Mouse (Mus musculus) frontal cortex, postnatal 10 days (tissue): ENCODE data around the gene Dupd1.

Experiments used
- DNase-seq, 2 experiments: peaks; one replicate each; pipeline ENCODE4 v3.0.0; 2022; ENCODE audit warnings: low spot score in 2 of 2, mixed read lengths in 1 of 2

Dupd1 gene

GRCm38 (mm10) chr14:21722021-21722698, 7.8 kb upstream of the Dupd1 start:
- no peak for DNase-seq

- DNase-seq, result no peak
Observed at GRCm38 (mm10) chr14:21720430-21721205, 6.2 kb upstream of the Dupd1 start.

- DNase-seq, result no peak
Observed at GRCm38 (mm10) chr14:21719646-21720383, 5.4 kb upstream of the Dupd1 start.

- DNase-seq, result no peak
Observed at GRCm38 (mm10) chr14:21711231-21711630, 3.1 kb downstream of the Dupd1 start.

- DNase-seq, result no peak
Observed at GRCm38 (mm10) chr14:21709545-21709944, 4.8 kb downstream of the Dupd1 start.

- peak; percentile 50 to 54 for DNase-seq
Observed at GRCm38 (mm10) chr14:21706759-21707571, 7.4 kb downstream of the Dupd1 start.

- no peak for DNase-seq
Observed at GRCm38 (mm10) chr14:21705462-21705861, 8.9 kb downstream of the Dupd1 start.

- no peak for DNase-seq
Observed at GRCm38 (mm10) chr14:21703255-21703654, 11.1 kb downstream of the Dupd1 start.

GRCm38 (mm10) chr14:21702691-21703090, 11.7 kb downstream of the Dupd1 start:
- DNase-seq, result no peak

GRCm38 (mm10) chr14:21696186-21696830, 18.1 kb downstream of the Dupd1 start:
- DNase-seq, result no peak

GRCm38 (mm10) chr14:21695020-21695419, 19.4 kb downstream of the Dupd1 start:
- DNase-seq, result no peak

- DNase-seq, result no peak
Observed at GRCm38 (mm10) chr14:21691070-21691469, 23.3 kb downstream of the Dupd1 start.

GRCm38 (mm10) chr14:21686376-21687279, 27.7 kb downstream of the Dupd1 start:
- DNase-seq, result no peak

GRCm38 (mm10) chr14:21685411-21686146, 28.8 kb downstream of the Dupd1 start:
- DNase-seq, result no peak

- DNase-seq, result no peak
Observed at GRCm38 (mm10) chr14:21683834-21684233, 30.5 kb downstream of the Dupd1 start.

- DNase-seq, result no peak
Observed at GRCm38 (mm10) chr14:21682681-21683129, 31.7 kb downstream of the Dupd1 start.

GRCm38 (mm10) chr14:21679631-21680201, 34.7 kb downstream of the Dupd1 start:
- no peak for DNase-seq

- no peak for DNase-seq
Observed at GRCm38 (mm10) chr14:21678509-21679285, 35.7 kb downstream of the Dupd1 start.
